Mouse (Mus musculus): ENCODE data around the gene Plpp7. TPM values are rescaled to one million over a fixed set of nuclear protein-coding genes. Genes with fewer than 3 reads are reported as not detected.

Gene Plpp7
- total and polyA plus RNA-seq, 3 experiments, result 7.3 to 15.1 TPM; not detected in 1

GRCm38 (mm10) chr2:32075368-32075767 is 20.0 kb upstream of the Plpp7 start:
- no peak overlapping the region for H3K9ac ChIP-seq (ENCODE audit: control insufficient read depth, low read depth, low read length, poor library complexity, severe bottlenecking)
- TF ChIP-seq MXI1 (IDR thresholded peaks at IDR 0.05; ENCODE audit: low read depth, low read length) (no peak), TBP (IDR thresholded peaks at IDR 0.05; ENCODE audit: low read depth, low read length) (no peak), RCOR1 (IDR thresholded peaks at IDR 0.05; ENCODE audit: low read depth, low read length) (no peak), JUND (IDR thresholded peaks at IDR 0.05; ENCODE audit: low read depth, low read length) (no peak), MYC (IDR thresholded peaks at IDR 0.05; ENCODE audit: low read depth, low read length) (no peak), CHD2 (IDR thresholded peaks at IDR 0.05; ENCODE audit: low read length) (no peak), ELF1 (IDR thresholded peaks at IDR 0.05; ENCODE audit: low read depth, low read length) (no peak)
- no peaks in the 10 kb centered on the region for H3K4me1 ChIP-seq (ENCODE audit: control insufficient read depth in 1 of 2, insufficient read depth in 2 of 2, low read length in 2 of 2)
- H3K27me3 ChIP-seq (ENCODE audit: control insufficient read depth in 1 of 2, insufficient read depth in 2 of 2, low read length in 2 of 2), result no peaks in the 10 kb centered on the region
- peaks cover 3% of the 10 kb centered on the region; the same call in 1 of the 2 replicates for H3K79me2 ChIP-seq (ENCODE audit: control insufficient read depth, insufficient read depth, low read length, poor library complexity)
- no peak overlapping the region for H3K4me3 ChIP-seq (ENCODE audit: control insufficient read depth in 1 of 2, insufficient read depth in 1 of 2, low read depth in 2 of 2, low read length in 2 of 2)
- no peaks in the 10 kb centered on the region for H3K9me3 ChIP-seq (replicated peaks; ENCODE audit: insufficient read depth, low read length)
- H3K27ac ChIP-seq (ENCODE audit: control insufficient read depth, low read depth, low read length), result no peak overlapping the region
- DNase-seq (ENCODE audit: low read depth, low spot score), result no peak
- no peaks in the 10 kb centered on the region; a peak in 1 of 4 replicates for H3K36me3 ChIP-seq (ENCODE audit: control insufficient read depth in 1 of 2, insufficient read depth in 2 of 2, low read length in 2 of 2)

GRCm38 (mm10) chr2:32077744-32078143 is 17.6 kb upstream of the Plpp7 start:
- DNase-seq (ENCODE audit: low read depth, low spot score), result no peak
- no peaks in the 10 kb centered on the region for H3K9me3 ChIP-seq (replicated peaks; ENCODE audit: insufficient read depth, low read length)
- no peak overlapping the region for H3K9ac ChIP-seq (ENCODE audit: control insufficient read depth, low read depth, low read length, poor library complexity, severe bottlenecking)
- TF ChIP-seq TCF12 (IDR thresholded peaks at IDR 0.05; ENCODE audit: low read depth, low read length), result no peak
- no peak for TF ChIP-seq MXI1 (IDR thresholded peaks at IDR 0.05; ENCODE audit: low read depth, low read length)
- TF ChIP-seq UBTF (IDR thresholded peaks at IDR 0.05; ENCODE audit: borderline replicate concordance, insufficient read depth, low read depth, low read length), result no peak
- no peak for TF ChIP-seq TAL1 (IDR thresholded peaks at IDR 0.05; ENCODE audit: low read length)
- no peak for TF ChIP-seq BHLHE40 (IDR thresholded peaks at IDR 0.05; ENCODE audit: borderline replicate concordance, low read depth, low read length)
- TF ChIP-seq MEF2A (IDR thresholded peaks at IDR 0.05; ENCODE audit: extremely low read depth, insufficient replicate concordance, low read depth, low read length, poor library complexity, severe bottlenecking), result no peak
- no peak overlapping the region for H3K4me3 ChIP-seq (ENCODE audit: control insufficient read depth in 1 of 2, insufficient read depth in 1 of 2, low read depth in 2 of 2, low read length in 2 of 2)
- no peaks in the 10 kb centered on the region for H3K27me3 ChIP-seq (ENCODE audit: control insufficient read depth in 1 of 2, insufficient read depth in 2 of 2, low read length in 2 of 2)
- H3K36me3 ChIP-seq (ENCODE audit: control insufficient read depth in 1 of 2, insufficient read depth in 2 of 2, low read length in 2 of 2), result peaks cover 0 to 3% of the 10 kb centered on the region in 2 experiments; a peak in 3 of 4 replicates
- peaks cover 17% of the 10 kb centered on the region for H3K79me2 ChIP-seq (ENCODE audit: control insufficient read depth, insufficient read depth, low read length, poor library complexity)
- H3K4me1 ChIP-seq (ENCODE audit: control insufficient read depth in 1 of 2, insufficient read depth in 2 of 2, low read length in 2 of 2), result peaks cover 10 to 15% of the 10 kb centered on the region in 2 experiments
- H3K27ac ChIP-seq (ENCODE audit: control insufficient read depth, low read depth, low read length), result no peak overlapping the region

- Histone ChIP-seq H3K9me3 (replicated peaks; ENCODE audit: insufficient read depth, low read length) (no peaks in the 10 kb centered on the region), H3K9ac (ENCODE audit: control insufficient read depth, low read depth, low read length, poor library complexity, severe bottlenecking) (no peak overlapping the region), H3K27me3 (ENCODE audit: control insufficient read depth in 1 of 2, insufficient read depth in 2 of 2, low read length in 2 of 2) (no peaks in the 10 kb centered on the region), H3K4me1 (ENCODE audit: control insufficient read depth in 1 of 2, insufficient read depth in 2 of 2, low read length in 2 of 2) (peaks cover 12 to 17% of the 10 kb centered on the region in 2 experiments), H3K36me3 (ENCODE audit: control insufficient read depth in 1 of 2, insufficient read depth in 2 of 2, low read length in 2 of 2) (peaks cover 0 to 3% of the 10 kb centered on the region in 2 experiments; a peak in 3 of 4 replicates), H3K27ac (ENCODE audit: control insufficient read depth, low read depth, low read length) (no peak overlapping the region), H3K4me3 (ENCODE audit: control insufficient read depth in 1 of 2, insufficient read depth in 1 of 2, low read depth in 2 of 2, low read length in 2 of 2) (no peak overlapping the region), H3K79me2 (ENCODE audit: control insufficient read depth, insufficient read depth, low read length, poor library complexity) (peaks cover 25% of the 10 kb centered on the region)
- no peak for TF ChIP-seq CTCF (IDR thresholded peaks at IDR 0.05 in 2 of 3, conservative IDR thresholded peaks at IDR 0.05 in 1 of 3; ENCODE audit: control insufficient read depth in 1 of 3, insufficient read depth in 1 of 3, low read depth in 2 of 3, low read length in 3 of 3, poor library complexity in 1 of 3, severe bottlenecking in 1 of 3)
- 0 out of 2 replicates have a peak, but pooled peaks have one; percentile 25 for TF ChIP-seq MAZ (IDR thresholded peaks at IDR 0.05; ENCODE audit: low read depth, low read length)
- no peak for DNase-seq (ENCODE audit: low read depth, low spot score)
Measured at GRCm38 (mm10) chr2:32078522-32078921, 16.8 kb upstream of the Plpp7 start.

All from MEL (cell line).